Mouse (Mus musculus): ENCODE results near the gene Golim4.

The Golim4 gene

DNA sequence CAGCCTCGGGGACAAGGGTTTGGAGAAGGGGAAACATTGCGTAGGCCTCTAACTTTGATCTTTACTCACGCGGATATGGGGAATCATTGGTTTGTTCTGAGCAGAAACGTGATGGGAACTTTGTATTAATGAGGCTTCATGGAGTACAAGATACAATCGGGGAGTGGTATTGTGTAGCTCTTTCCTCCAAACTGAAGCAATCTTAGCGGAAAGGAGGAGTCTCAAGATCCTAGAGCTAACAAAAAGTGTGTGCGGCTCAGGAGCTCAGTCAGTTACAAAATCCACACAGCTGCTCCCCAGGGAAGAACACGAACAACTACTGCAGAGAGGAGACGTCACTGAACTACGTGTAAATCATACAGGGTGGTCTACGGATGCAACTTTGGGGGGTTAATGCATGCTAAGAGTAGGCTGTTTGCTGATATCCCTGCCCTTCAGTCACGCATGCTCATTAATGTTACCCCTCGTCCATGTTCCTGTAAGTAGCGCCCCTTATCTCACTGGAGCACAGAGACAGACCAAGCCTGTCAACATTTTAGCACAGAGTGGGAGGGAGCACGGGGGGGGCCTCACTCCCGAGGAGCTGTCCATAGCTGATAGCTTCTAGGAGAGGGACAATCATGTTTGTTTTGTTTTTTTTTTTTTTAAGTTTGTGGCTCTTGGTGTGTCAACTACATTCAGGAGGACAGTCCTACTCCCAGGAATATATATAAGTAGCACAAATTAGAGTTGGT lies 38.8 kb downstream of the Golim4 start:
- no peak for DNase-seq

DNA sequence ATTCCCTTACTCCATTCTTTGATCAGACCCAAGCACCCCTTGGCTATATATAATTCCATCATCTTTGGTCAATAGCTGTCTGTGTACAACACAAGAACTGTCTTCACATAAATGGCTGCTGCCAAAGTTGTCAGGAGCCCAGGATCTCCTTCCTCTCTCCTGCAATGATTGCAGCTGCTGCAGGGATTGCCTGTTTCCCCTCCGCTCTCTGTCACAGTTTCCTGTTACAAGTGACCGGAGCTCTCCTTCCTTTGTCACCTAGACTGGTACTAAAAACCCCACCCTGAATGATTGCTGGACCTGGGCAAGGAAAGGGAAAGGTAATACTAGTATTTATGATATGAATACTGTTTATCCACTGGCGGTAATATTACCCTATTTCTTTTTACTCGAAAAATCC lies 44.0 kb downstream of the Golim4 start:
- DNase-seq, result no peak

DNA sequence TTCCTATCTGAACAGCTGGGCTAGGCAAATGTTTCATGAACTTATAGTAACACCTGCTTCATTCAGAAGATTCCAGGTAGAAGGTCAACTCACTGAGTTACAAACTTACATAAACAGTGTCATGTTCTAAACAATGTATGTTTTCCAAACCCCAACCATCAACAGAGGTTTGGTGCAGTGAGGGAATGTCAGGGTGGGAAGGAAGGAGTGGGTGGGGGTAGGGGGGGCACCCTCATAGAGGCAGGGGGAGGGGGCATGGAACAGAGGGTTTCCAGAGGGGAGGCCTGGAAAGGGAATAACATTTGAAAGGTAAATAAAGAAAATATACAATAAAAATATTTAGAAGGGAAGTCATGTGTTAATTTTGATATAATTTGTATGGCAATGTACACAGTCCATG lies 46.0 kb downstream of the Golim4 start:
- no peak for DNase-seq

DNA sequence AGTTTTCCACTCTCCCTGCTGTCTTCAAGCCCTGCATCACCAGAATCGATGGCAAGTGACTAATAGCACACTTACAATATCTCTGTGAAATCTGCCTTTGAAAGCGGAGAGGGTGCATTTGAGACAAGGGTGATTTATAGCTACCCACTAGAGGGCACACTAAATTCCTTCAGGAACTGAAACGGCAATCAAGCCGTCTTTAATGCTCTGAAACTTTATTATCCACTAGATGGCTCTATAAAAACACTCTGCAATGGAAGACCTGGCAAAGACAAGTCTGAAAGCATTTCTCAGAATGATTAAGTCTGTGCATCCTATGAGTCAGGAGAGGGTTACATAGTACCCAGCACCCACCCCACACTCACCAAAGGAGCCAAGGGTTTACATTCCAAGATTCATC lies 46.5 kb downstream of the Golim4 start:
- peak in 1 of 2 experiments; percentile 25 for DNase-seq

DNA sequence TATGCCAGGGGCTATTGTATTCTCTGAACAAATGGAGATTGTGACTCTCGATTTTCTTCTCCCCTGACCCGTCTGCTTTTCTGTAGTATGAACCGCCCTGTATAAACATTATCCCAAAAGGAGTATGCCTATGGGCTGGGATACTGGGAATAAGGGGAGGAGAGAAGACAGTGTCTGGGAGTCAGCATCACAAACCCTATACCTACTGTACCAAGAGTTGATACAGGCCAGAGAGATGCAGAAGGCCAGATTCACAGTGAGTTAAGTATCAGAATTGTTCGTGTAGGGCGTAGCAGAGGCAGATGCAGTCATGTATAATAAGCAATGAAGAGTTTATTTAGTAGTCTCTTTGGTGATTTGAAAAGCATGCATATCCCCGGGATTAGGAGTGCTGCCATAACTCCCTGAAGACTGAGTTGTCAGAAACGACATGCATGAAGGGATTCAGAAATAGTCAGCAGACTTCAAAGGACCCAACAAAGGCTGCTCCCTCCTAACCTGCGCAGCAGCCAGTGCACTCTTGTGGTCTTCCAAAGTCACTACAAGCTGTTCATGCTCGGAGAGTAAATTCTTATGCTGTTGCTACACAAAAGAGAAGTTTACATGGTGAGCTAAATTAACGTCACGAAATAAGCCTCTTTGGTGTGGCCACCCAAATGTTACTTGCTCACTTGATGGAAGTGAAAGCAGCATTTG lies 54.7 kb downstream of the Golim4 start:
- DNase-seq, result no peak

DNA sequence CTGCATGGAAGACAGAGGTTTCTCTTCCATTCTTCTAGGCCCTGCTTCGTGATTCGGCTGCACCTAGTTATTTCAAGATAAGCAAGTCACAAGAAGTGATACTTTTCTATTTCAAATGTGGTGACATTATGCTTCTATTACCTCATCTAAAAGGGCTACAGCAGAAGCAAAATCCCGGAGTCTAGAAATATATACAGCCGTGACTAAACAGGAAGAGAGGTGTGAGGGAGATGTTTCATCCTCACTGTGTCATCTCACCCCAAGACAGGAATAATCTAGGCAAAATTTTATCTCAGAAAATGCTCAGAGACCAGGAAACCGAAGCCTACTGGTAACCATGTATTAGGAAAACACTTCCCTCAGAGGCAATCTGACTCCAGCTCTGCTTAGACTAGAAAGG lies 61.7 kb downstream of the Golim4 start:
- no peak for DNase-seq

DNA sequence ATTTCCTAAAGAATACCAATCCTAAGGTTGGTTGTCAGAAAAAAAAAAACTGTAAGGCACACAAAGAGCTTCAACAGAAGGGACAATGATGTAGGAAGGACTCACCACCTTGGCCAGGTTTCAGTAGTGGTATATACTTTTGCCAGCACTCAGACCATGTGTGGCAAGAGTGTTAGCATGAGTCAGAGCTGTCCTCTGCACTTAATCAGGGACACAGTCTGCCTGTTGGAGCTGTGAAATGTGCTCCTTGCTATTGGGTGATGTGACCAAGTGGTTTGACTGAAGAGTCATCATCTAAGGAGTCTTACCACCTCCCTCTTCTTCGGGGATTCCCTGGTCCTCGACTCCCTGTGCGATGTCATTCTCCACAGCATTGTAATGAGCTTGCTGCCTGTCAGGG lies 65.2 kb downstream of the Golim4 start:
- no peak for DNase-seq

DNA sequence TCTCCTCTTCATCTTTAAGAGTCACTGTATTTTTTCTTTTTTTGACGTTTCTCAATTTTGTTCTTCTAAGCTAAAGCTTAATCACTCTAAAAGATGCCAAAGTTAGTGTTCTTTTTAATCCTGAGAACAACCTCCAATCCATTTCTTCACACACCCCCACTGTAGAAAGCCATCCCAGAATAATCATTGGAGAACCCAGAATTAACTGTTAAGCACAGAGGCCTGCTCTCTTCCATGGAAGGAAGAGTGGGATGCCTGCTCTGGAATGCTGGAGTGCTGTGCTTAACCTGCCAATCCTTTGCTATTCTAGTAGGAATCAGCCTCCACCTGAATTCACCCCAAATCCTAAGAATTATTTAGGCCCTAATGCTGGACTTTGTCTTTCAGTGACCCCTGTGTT lies 67.4 kb downstream of the Golim4 start:
- no peak for DNase-seq

DNA sequence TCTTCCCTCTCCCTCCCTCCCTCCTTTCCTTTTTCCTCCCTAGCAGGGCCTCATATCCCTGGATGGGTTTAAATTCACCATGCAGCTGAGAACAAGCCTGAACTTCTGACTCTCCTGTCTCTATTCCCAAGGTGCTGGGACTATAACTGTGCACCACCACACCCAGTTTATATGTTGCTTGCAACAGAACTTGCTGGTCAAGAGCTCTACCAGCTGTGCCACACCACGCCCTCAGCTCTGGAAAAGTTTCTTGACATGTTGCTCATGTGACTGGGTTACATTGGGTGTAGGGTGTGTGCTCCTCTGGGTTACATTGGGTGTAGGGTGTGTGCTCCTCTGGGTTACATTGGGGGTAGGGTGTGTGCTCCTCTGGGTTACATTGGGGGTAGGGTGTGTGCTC lies 75.2 kb downstream of the Golim4 start:
- no peak for DNase-seq

DNA sequence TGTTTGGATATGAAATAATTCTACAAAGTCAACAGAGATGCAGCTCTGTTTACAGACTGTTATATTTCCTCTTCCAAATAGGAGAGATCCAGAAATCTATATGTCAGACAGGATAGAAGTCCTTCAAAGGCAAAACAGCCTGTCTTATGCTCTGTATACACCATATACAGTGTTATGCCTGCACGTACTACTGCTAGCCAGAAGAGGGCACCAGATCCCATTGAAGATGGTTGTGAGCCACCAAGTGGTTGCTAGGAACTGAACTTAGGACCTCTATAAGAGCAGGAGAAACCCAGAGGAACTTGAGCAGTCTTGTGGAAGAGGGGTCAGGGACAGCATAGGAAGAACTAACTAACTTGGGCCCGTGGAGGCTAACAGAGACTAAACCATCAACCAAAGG lies 77.5 kb downstream of the Golim4 start:
- no peak for DNase-seq

DNA sequence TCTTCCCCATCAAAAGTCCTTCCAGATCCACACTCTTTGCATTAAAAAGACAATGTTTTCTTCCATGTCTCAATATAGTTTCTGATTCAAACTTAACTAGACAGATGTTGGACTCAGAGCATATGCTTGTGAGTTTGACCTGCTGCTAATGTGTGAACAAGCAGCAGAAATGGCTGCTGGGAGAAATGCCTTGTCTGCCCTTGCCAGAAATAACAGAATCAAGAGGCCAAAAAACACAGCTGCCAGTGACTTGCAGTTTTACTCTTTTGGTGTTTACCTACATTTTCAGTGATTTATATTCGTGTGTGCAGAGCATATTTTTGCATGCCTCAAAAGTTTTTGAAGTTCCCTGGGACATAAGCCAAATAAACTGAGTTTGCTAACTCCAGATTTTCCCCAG lies 87.9 kb downstream of the Golim4 start:
- DNase-seq, result no peak

DNA sequence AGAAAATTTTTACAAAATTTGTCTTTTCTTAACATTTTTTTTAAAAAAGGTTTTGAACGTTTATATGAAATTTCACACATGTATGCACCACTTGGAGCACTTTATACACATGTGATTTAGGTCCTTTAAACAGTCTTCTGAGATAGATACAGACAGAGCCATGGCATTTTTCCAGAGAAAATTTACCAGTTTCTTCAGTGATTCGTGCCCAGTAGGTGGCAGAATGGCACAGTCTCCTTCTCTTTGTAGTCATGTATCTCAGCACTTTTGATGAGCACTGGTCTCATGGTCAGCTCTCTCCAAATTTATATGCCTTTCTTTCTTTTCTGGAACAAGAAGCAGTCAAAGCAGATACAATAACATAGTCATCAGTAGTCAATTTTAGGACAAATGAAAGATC lies 92.5 kb downstream of the Golim4 start:
- no peak for DNase-seq

DNA sequence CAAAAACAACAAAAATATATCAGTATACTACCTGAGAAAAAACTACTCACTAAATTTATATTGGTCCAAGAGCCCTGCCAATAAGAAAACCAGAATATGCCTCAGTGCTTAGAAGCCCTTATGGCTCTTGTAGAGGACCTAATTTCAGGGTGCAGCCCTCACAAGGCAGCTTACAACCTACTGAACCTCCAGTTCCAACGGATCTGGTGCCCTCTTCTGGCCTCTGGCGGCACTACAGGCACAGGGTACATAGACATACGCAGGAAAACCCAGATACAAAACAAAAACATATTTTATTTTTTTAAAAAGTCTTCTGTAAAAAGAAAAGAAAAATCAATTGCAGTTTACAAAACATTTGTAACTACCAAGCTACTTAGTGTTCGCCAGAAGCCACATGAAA lies 95.1 kb downstream of the Golim4 start:
- peak; percentile 9 to 12 for DNase-seq

DNA sequence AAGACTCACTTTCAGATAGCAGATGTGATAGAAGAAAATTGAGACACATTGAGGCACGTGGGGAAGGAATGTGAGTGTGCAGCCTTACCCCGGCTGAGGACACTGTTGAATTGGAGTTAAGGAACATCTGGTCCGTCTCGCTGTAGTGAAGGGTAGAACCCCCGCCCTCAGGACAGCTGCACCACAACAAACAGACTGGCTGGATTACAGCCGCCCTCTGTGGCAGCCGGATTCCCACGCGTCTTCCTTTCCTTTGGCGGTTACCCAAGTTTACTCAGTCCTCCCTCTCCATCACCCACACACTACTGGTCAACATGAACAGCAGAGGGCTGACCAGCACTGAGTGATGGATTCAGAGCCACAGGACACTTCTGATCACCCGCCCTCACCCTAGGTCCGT lies 96.0 kb downstream of the Golim4 start:
- no peak for DNase-seq

DNA sequence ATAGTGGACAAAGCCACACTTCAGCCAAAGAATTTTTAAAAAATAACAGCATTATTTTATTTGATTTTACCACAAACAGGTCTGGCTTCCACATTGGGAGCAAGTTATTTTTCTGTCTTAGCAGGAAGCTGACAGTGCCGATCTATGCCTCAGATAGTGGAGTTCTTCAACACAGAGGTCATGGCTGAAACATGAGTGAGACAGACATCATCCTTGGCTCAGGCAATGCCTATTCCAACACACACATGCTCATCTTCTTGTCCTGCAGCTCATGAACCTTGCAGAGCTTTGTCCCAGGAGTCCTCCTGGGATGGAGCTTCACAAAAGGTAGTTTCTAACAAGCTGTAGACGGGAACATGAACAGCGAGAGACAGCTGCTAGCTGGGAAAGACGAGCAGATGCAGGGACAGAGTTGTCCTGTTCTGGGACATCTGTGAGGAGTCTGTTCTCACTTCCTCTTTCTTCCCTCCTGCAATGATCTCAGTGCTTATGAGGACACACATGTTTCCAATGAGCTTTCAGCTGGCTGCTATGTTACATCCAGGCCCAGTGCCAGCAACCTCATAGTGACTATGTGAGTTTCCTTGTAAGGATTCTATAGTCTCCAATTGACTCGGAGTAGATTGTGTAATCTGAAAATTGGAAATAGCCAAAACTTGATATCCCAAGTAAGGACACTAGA lies 121.3 kb downstream of the Golim4 start:
- no peak for DNase-seq

DNA sequence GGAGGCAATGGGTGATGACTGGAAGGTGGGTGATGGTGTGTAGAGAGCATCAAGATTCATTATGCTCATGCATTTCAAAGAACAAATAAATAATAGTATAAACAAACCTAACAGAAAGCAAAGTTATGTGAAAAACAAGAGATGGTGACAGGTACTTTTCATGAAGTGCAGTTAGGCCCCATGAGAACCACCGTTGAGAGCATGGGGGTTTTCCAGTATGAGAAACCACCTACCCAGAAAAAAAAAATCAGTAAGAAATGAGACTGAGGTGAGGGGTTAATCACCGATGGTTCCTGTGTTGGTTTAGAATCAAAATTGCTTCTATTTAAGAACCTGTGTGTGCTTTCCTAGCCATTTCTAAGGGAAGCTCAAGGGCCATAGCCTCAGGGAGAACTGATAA lies 121.9 kb downstream of the Golim4 start:
- DNase-seq, result no peak
